Mouse (Mus musculus): ENCODE results near the gene Lrrn4. TPM values are rescaled to one million over a fixed set of nuclear protein-coding genes. Genes with fewer than 3 reads are reported as not detected.

The Lrrn4 gene
- polyA plus RNA-seq, 1 experiment from 2014 or later: 11.3 TPM

Other genes starting within 250 kb of the Lrrn4 start
- 11.4 and 11.5 TPM in 2 replicates for gene Shld1, start 194.0 kb downstream of the Lrrn4 start, polyA plus RNA-seq (2015; fragmentation: Nextera tagmentation; extraction: Ambion mirVana)
- gene Chgb, start 99.6 kb downstream of the Lrrn4 start, polyA plus RNA-seq (2015; fragmentation: Nextera tagmentation; extraction: Ambion mirVana): 0.22 and 0.45 TPM in 2 replicates
- gene Trmt6, start 64.8 kb downstream of the Lrrn4 start, polyA plus RNA-seq (2015; fragmentation: Nextera tagmentation; extraction: Ambion mirVana): 15.1 and 16.1 TPM in 2 replicates
- gene Mcm8, start 64.8 kb downstream of the Lrrn4 start, polyA plus RNA-seq (2015; fragmentation: Nextera tagmentation; extraction: Ambion mirVana): 8.7 and 10.0 TPM in 2 replicates
- gene Crls1, start 34.2 kb downstream of the Lrrn4 start, polyA plus RNA-seq (2015; fragmentation: Nextera tagmentation; extraction: Ambion mirVana): 5.5 and 5.6 TPM in 2 replicates
- gene Fermt1, start 65.0 kb upstream of the Lrrn4 start, polyA plus RNA-seq (2015; fragmentation: Nextera tagmentation; extraction: Ambion mirVana): 2.9 and 6.0 TPM in 2 replicates